Mouse (Mus musculus) forebrain, embryonic 11.5 days (tissue): ENCODE measurements around the gene Psors1c2. TPM values are rescaled to one million over a fixed set of nuclear protein-coding genes. Genes with fewer than 3 reads are reported as not detected.

Experiments
- ATAC-seq: fragments of 200-750 bp; cut with Nextera tagmentation; replicated peaks from 2 replicates; pipeline ENCODE4 v1.8.0; 2017; ENCODE audit warnings: moderate TSS enrichment; ENCODE audit not compliant: low FRiP score
- DNase-seq: peaks from one replicate; pipeline ENCODE4 v3.0.0-alpha.2; 2017; ENCODE audit warnings: low spot score
- H3K27ac ChIP-seq: fragments of 300-500 bp; sonication (generic); 2 replicates; pipeline ENCODE4 v1.5.1; 2014; ENCODE audit warnings: low read depth, low read length
- H3K27me3 ChIP-seq: fragments of 300-500 bp; sonication (generic); 2 replicates; pipeline ENCODE4 v1.6.1; 2014; ENCODE audit warnings: mild to moderate bottlenecking, low read length, mixed read lengths; ENCODE audit not compliant: control insufficient read depth, insufficient read depth
- H3K36me3 ChIP-seq: fragments of 300-500 bp; sonication (generic); 2 replicates; pipeline ENCODE4 v1.6.1; 2014; ENCODE audit warnings: mild to moderate bottlenecking, low read length, moderate library complexity, mixed read lengths; ENCODE audit not compliant: control insufficient read depth, insufficient read depth
- H3K4me1 ChIP-seq: fragments of 300-500 bp; sonication (generic); replicated peaks from 2 replicates; pipeline ENCODE4 v1.6.1; 2014; ENCODE audit warnings: low read length, mixed read lengths; ENCODE audit not compliant: control insufficient read depth, insufficient read depth
- H3K4me2 ChIP-seq: fragments of 300-500 bp; sonication (generic); 2 replicates; pipeline ENCODE4 v1.6.1; 2014; ENCODE audit warnings: low read depth, mild to moderate bottlenecking, low read length, moderate library complexity, mixed read lengths; ENCODE audit not compliant: severe bottlenecking
- H3K4me3 ChIP-seq: fragments of 300-500 bp; sonication (generic); 2 replicates; pipeline ENCODE4 v1.5.1; 2014; ENCODE audit warnings: low read depth, low read length
- H3K9ac ChIP-seq: fragments of 300-500 bp; sonication (generic); 2 replicates; pipeline ENCODE4 v1.6.1; 2014; ENCODE audit warnings: low read length
- H3K9me3 ChIP-seq: fragments of 300-500 bp; sonication (generic); 2 replicates; pipeline ENCODE4 v1.6.1; 2016; ENCODE audit warnings: low read length, mixed read lengths; ENCODE audit not compliant: control insufficient read depth
- WGBS: fragments of 180-500 bp; shearing (Covaris S2); extraction: QIAGEN DNeasy Blood & Tissue Kit; methylation state at CpG from one replicate; pipeline ENCODE4 v1.1.7; 2014; 5-methylcytosine and 5-hydroxymethylcytosine counted together
- polyA plus RNA-seq: library from polyadenylated mRNA; unstranded; fragments of >200 nt; fragmentation: Nextera tagmentation; extraction: Ambion mirVana; gene quantifications from 2 replicates; pipeline ENCODE4 v1.2.1, GENCODE M21; 2014

Psors1c2 gene
- polyA plus RNA-seq, 1 experiment from 2014 or later: 1.4 TPM

GRCm38 (mm10) chr17:35548636-35549035 lies 15.6 kb downstream of the Psors1c2 start:
- Histone ChIP-seq H3K36me3 (no peaks in the 10 kb centered on the region), H3K27me3 (no peaks in the 10 kb centered on the region), H3K4me3 (no peak overlapping the region), H3K4me1 (0 out of 2 replicates have a peak, but pooled peaks cover 2% of the 10 kb centered on the region), H3K9ac (no peak overlapping the region), H3K4me2 (no peak overlapping the region), H3K9me3 (no peaks in the 10 kb centered on the region), H3K27ac (no peak overlapping the region)
- WGBS: 13% methylated on average over 5 of the region's 5 CpGs
- DNase-seq: no peak
- ATAC-seq: no peak

GRCm38 (mm10) chr17:35549437-35550142 lies 16.6 kb downstream of the Psors1c2 start:
- DNase-seq (no peak), ATAC-seq (no peak)
- H3K4me3 ChIP-seq: no peak overlapping the region
- no peaks in the 10 kb centered on the region for H3K9me3 ChIP-seq
- no peak overlapping the region for H3K27ac ChIP-seq
- H3K4me1 ChIP-seq: 0 out of 2 replicates have a peak, but pooled peaks cover 2% of the 10 kb centered on the region
- no peak overlapping the region for H3K9ac ChIP-seq
- no peaks in the 10 kb centered on the region for H3K27me3 ChIP-seq
- 59% methylated on average over 15 of the region's 15 CpGs for WGBS
- no peaks in the 10 kb centered on the region for H3K36me3 ChIP-seq
- H3K4me2 ChIP-seq: no peak overlapping the region

GRCm38 (mm10) chr17:35550143-35550494 lies 17.1 kb downstream of the Psors1c2 start:
- H3K36me3 ChIP-seq: no peaks in the 10 kb centered on the region
- H3K4me2 ChIP-seq: no peak overlapping the region
- DNase-seq (no peak), ATAC-seq (no peak)
- H3K27ac ChIP-seq: no peak overlapping the region
- 0 out of 2 replicates have a peak, but pooled peaks cover 2% of the 10 kb centered on the region for H3K4me1 ChIP-seq
- no peaks in the 10 kb centered on the region for H3K27me3 ChIP-seq
- H3K4me3 ChIP-seq: no peak overlapping the region
- no peak overlapping the region for H3K9ac ChIP-seq
- no peaks in the 10 kb centered on the region for H3K9me3 ChIP-seq
- WGBS: 94% methylated on average over 4 of the region's 4 CpGs

GRCm38 (mm10) chr17:35550871-35551270 lies 17.9 kb downstream of the Psors1c2 start:
- Histone ChIP-seq H3K27me3 (no peaks in the 10 kb centered on the region), H3K9ac (no peak overlapping the region), H3K27ac (no peak overlapping the region), H3K4me1 (0 out of 2 replicates have a peak, but pooled peaks cover 2% of the 10 kb centered on the region), H3K9me3 (no peaks in the 10 kb centered on the region), H3K36me3 (no peaks in the 10 kb centered on the region), H3K4me2 (no peak overlapping the region), H3K4me3 (no peak overlapping the region)
- ATAC-seq (no peak), DNase-seq (no peak)
- 58% methylated on average over 8 of the region's 8 CpGs for WGBS

- WGBS: 78% methylated on average over 8 of the region's 10 CpGs
- Histone ChIP-seq H3K4me2 (no peak within 1 kb of the TSS), H3K9me3 (no peaks in the 10 kb centered on the region), H3K36me3 (no peaks in the 10 kb centered on the region), H3K27me3 (no peaks in the 10 kb centered on the region), H3K27ac (no peak within 1 kb of the TSS), H3K9ac (no peak within 1 kb of the TSS), H3K4me3 (no peak within 1 kb of the TSS), H3K4me1 (no peaks in the 10 kb centered on the region)
- DNase-seq: no peak
- no peak for ATAC-seq
Observed at GRCm38 (mm10) chr17:35551881-35552414, 18.9 kb downstream of the Psors1c2 start, which contains the start of gene Cdsn. Gene Cdsn (plus strand): TSS chr17:35552128.

GRCm38 (mm10) chr17:35554321-35554720 lies 21.3 kb downstream of the Psors1c2 start:
- no peak overlapping the region for H3K27ac ChIP-seq
- DNase-seq (no peak), ATAC-seq (no peak)
- H3K36me3 ChIP-seq: no peaks in the 10 kb centered on the region
- H3K9me3 ChIP-seq: no peaks in the 10 kb centered on the region
- H3K9ac ChIP-seq: no peak overlapping the region
- no peak overlapping the region for H3K4me2 ChIP-seq
- H3K4me1 ChIP-seq: no peaks in the 10 kb centered on the region
- H3K27me3 ChIP-seq: no peaks in the 10 kb centered on the region
- H3K4me3 ChIP-seq: no peak overlapping the region
- WGBS: 78% methylated on average over 5 of the region's 5 CpGs

- no peaks in the 10 kb centered on the region for H3K4me1 ChIP-seq
- H3K9ac ChIP-seq: no peak overlapping the region
- DNase-seq (no peak), ATAC-seq (no peak)
- no peak overlapping the region for H3K4me2 ChIP-seq
- no peak overlapping the region for H3K27ac ChIP-seq
- no peaks in the 10 kb centered on the region for H3K36me3 ChIP-seq
- WGBS: 91% methylated on average over 18 of the region's 18 CpGs
- H3K27me3 ChIP-seq: no peaks in the 10 kb centered on the region
- H3K4me3 ChIP-seq: no peak overlapping the region
- no peaks in the 10 kb centered on the region for H3K9me3 ChIP-seq
Observed at GRCm38 (mm10) chr17:35554761-35555397, 21.9 kb downstream of the Psors1c2 start.

- Histone ChIP-seq H3K4me3 (no peak overlapping the region), H3K9me3 (no peaks in the 10 kb centered on the region), H3K36me3 (no peaks in the 10 kb centered on the region), H3K4me2 (no peak overlapping the region), H3K27me3 (no peaks in the 10 kb centered on the region), H3K9ac (no peak overlapping the region), H3K27ac (no peak overlapping the region), H3K4me1 (no peaks in the 10 kb centered on the region)
- DNase-seq: no peak
- WGBS: 96% methylated on average over 12 of the region's 13 CpGs
- no peak for ATAC-seq
Observed at GRCm38 (mm10) chr17:35556186-35556765, 23.3 kb downstream of the Psors1c2 start.
